Mouse (Mus musculus) neural tube, embryonic 12.5 days (tissue): Measurements from ENCODE around the gene Ndufv1. TPM values are rescaled to one million over a fixed set of nuclear protein-coding genes. Genes with fewer than 3 reads are reported as not detected.
"Not testable (repeated sequence)": the region's sequence is repeated elsewhere in the genome, so short reads cannot be mapped to it uniquely, and the experiment has no call there.

Experiments
- ATAC-seq: fragments of 200-750 bp; cut with Nextera tagmentation; 2 replicates; pipeline ENCODE4 v1.8.0; 2017; ENCODE audit warnings: low read depth, mild to moderate bottlenecking, moderate TSS enrichment, moderate library complexity; ENCODE audit not compliant: low FRiP score
- H3K27ac ChIP-seq: fragments of 300-500 bp; sonication (generic); 2 replicates; pipeline ENCODE4 v1.5.1; 2016
- H3K27me3 ChIP-seq: fragments of 300-500 bp; sonication (generic); replicated peaks from 2 replicates; pipeline ENCODE4 v1.6.1; 2016; ENCODE audit warnings: mild to moderate bottlenecking
- H3K36me3 ChIP-seq: fragments of 300-500 bp; sonication (generic); 2 replicates; pipeline ENCODE4 v1.6.1; 2016; ENCODE audit warnings: mild to moderate bottlenecking
- H3K4me1 ChIP-seq: fragments of 300-500 bp; sonication (generic); 2 replicates; pipeline ENCODE4 v1.6.1; 2016
- H3K4me2 ChIP-seq: fragments of 300-500 bp; sonication (generic); replicated peaks from 2 replicates; pipeline ENCODE4 v1.6.1; 2016; ENCODE audit warnings: mild to moderate bottlenecking
- H3K4me3 ChIP-seq: fragments of 300-500 bp; sonication (generic); 2 replicates; pipeline ENCODE4 v1.5.1; 2016
- H3K9ac ChIP-seq: fragments of 300-500 bp; sonication (generic); 2 replicates; pipeline ENCODE4 v1.6.1; 2016; ENCODE audit warnings: mild to moderate bottlenecking
- H3K9me3 ChIP-seq: fragments of 300-500 bp; sonication (generic); 2 replicates; pipeline ENCODE4 v1.6.1; 2016; ENCODE audit warnings: mild to moderate bottlenecking
- WGBS: fragments of 180-500 bp; shearing (Covaris S2); methylation state at CpG from one replicate; pipeline ENCODE4 v1.1.7; 2016; 5-methylcytosine and 5-hydroxymethylcytosine counted together
- polyA plus RNA-seq: library from polyadenylated mRNA; unstranded; fragments of >200 nt; fragmentation: Nextera tagmentation; extraction: Ambion mirVana; gene quantifications from 2 replicates; pipeline ENCODE4 v1.2.1, GENCODE M21; 2016

Gene Ndufv1
- polyA plus RNA-seq, 1 experiment from 2014 or later = 209 TPM

DNA sequence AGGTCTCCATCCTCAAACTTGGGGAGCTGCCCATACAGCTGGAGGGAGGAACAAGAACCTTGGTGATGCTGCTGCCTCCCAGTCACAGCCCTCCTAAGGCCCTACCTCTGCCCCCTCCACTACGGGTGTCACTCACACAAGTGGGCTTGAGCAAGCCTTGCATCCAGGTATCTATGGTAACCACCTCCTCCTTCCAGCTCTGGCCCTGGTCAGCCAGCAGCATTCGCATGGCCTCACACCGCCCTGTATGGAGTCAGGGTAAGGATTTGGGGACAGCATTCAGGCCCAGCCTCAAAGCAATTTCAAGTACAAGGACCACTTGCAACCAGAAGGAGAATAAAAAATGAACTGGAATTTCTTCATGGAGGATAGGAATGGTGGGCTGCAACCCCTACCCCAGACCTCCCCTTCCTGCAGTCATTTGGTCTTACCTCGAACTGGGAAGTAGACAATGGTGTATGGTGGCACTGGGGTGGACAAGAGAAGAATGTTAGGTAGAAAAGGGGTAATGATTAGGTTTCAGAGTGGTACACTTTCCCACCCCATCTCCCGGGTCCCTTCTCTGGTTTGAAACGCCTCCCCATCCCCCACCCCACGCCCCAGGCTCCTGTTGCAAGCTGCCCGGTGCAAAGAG, 24.7 kb upstream of the Ndufv1 start:
- ATAC-seq = peak; percentile 41; the same call in 1 of the 2 replicates
- H3K9me3 ChIP-seq, H3K4me1 ChIP-seq, H3K27me3 ChIP-seq, H3K36me3 ChIP-seq: not testable (repeated sequence)
- Histone ChIP-seq H3K27ac (0 out of 2 replicates have a peak overlapping the region, but pooled peaks have one; percentile 26), H3K4me3 (peak overlapping the region; percentile 53), H3K9ac (peak overlapping the region; percentile 67), H3K4me2 (peak overlapping the region; percentile 79)
- 29% methylated on average over 8 of the region's 8 CpGs for WGBS

DNA sequence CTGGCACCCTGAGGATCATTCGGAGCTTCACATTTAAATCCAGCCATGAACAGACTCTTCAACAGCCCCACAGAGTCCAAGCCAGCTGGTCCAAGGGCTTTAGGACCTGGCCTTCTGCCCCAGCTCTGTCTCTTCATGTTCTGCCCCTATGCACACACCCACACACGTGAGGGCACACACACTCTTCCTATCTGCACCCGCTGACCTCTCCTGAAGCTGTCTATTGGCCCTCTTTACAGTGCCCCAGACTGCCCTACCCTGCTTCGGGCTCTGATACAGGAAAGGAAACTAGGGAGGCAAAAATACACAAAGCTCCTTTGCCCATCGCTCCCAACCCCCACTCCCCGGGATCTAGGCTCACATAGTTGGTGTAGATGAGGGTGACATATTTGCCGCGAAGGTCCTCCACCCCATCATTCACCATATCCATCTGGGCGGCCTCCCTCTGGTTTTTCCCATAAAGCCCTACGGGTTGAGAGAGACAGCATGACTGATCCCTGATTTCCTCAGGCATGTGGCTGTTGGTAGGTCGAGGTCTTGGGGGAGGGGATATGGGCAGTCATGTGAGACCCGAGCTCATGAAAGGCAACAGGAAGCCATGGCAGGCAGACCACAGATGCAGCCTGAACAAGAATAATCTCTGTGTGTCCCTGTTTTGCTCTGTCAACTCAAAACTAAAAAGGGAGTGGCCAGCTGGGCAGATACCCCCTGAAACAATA, 23.9 kb upstream of the Ndufv1 start:
- no peak overlapping the region for H3K4me3 ChIP-seq
- H3K27ac ChIP-seq = no peak overlapping the region
- H3K4me1 ChIP-seq = peaks cover 9% of the 10 kb centered on the region
- H3K9me3 ChIP-seq = no peaks in the 10 kb centered on the region
- no peak overlapping the region for H3K9ac ChIP-seq
- H3K4me2 ChIP-seq = no peak overlapping the region; the same call in 1 of the 2 replicates
- 0 out of 2 replicates have a peak, but pooled peaks cover 2% of the 10 kb centered on the region for H3K36me3 ChIP-seq
- 71% methylated on average over 12 of the region's 12 CpGs for WGBS
- no peaks in the 10 kb centered on the region for H3K27me3 ChIP-seq
- ATAC-seq = no peak

DNA sequence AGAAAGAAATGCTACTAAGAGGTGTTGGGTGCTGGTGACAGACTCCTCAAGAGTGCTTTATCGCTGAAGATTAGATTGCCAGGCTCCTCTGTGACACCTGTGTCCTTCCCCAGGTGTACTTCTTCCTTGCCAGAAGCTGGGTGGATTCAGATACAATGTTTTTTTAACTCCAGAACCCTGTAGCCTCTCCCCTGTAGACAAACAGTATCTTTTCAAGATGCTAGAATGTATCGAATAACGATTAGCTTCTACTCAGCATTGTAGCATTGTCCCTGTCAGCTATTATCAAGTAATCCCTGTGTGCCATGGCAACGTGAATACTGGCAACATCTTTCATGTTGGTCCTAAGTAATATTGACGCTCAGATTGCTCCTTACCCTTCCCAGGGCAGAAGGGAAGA, 21.1 kb upstream of the Ndufv1 start:
- H3K36me3 ChIP-seq = 0 out of 2 replicates have a peak, but pooled peaks cover 2% of the 10 kb centered on the region
- no peak overlapping the region for H3K27ac ChIP-seq
- ATAC-seq = no peak
- WGBS = 65% methylated on average over 5 of the region's 5 CpGs
- no peak overlapping the region for H3K9ac ChIP-seq
- peaks cover 9% of the 10 kb centered on the region for H3K4me1 ChIP-seq
- no peaks in the 10 kb centered on the region for H3K27me3 ChIP-seq
- H3K9me3 ChIP-seq = no peaks in the 10 kb centered on the region
- H3K4me2 ChIP-seq = no peak overlapping the region
- H3K4me3 ChIP-seq = no peak overlapping the region

DNA sequence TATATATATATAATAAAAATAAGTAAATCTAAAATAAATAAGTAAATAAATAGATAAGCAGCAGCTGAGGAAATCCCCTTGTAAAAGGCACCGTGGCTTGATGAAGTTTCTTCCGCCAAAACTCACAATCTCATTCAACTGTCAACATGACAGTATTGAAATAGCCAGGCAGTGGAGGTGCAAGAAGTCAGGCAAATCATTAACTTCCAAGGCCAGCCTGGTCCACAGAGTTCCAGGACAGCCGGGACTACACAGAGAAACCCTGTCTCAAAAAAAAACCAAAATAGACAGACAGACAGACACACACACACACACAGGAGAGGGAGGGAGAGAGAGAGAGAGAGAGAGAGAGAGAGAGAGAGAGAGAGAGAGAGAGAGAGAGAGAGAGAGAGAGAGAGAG, 20.7 kb upstream of the Ndufv1 start:
- 74% methylated on average over 3 of the region's 3 CpGs for WGBS
- Histone ChIP-seq H3K27ac (no peak overlapping the region), H3K36me3 (0 out of 2 replicates have a peak, but pooled peaks cover 2% of the 10 kb centered on the region), H3K27me3 (no peaks in the 10 kb centered on the region), H3K4me1 (peaks cover 9% of the 10 kb centered on the region), H3K9me3 (no peaks in the 10 kb centered on the region), H3K4me2 (no peak overlapping the region), H3K9ac (no peak overlapping the region), H3K4me3 (no peak overlapping the region)
- ATAC-seq = no peak

- 72% methylated on average over 7 of the region's 7 CpGs for WGBS
- ATAC-seq = no peak
- Histone ChIP-seq H3K36me3 (0 out of 2 replicates have a peak, but pooled peaks cover 2% of the 10 kb centered on the region), H3K27ac (no peak overlapping the region), H3K4me2 (no peak overlapping the region), H3K4me3 (no peak overlapping the region), H3K27me3 (no peaks in the 10 kb centered on the region), H3K9me3 (0 out of 2 replicates have a peak, but pooled peaks cover under 1% of the 10 kb centered on the region), H3K9ac (no peak overlapping the region), H3K4me1 (peaks cover 9% of the 10 kb centered on the region)
Observed at GRCm38 (mm10) chr19:4032668-4033067, 20.1 kb upstream of the Ndufv1 start.

DNA sequence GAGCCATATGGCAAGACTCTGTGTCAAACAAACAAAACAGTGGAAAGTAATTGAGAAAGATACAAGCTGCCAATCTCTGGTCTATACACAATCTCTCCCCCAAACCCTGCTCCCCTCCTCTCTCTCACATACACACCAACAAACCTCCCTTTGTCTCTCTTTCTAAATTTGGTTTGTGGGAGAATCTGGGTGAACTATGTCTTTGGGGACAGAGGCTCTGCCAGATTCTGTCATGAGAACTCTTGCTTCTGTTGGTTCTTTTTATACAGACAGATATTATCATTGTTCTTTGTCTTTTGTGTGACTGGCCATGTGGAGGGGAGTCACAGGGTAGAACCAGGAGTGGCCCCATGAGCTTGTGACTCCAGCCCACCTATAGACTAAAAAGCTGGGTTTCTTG, 15.0 kb upstream of the Ndufv1 start:
- H3K27ac ChIP-seq = no peak overlapping the region
- H3K4me3 ChIP-seq = no peak overlapping the region
- no peak overlapping the region for H3K9ac ChIP-seq
- no peak for ATAC-seq
- H3K36me3 ChIP-seq = no peaks in the 10 kb centered on the region
- no peaks in the 10 kb centered on the region for H3K4me1 ChIP-seq
- no peak overlapping the region for H3K4me2 ChIP-seq
- H3K27me3 ChIP-seq = no peaks in the 10 kb centered on the region
- H3K9me3 ChIP-seq = peaks cover 3% of the 10 kb centered on the region; the same call in 1 of the 2 replicates

DNA sequence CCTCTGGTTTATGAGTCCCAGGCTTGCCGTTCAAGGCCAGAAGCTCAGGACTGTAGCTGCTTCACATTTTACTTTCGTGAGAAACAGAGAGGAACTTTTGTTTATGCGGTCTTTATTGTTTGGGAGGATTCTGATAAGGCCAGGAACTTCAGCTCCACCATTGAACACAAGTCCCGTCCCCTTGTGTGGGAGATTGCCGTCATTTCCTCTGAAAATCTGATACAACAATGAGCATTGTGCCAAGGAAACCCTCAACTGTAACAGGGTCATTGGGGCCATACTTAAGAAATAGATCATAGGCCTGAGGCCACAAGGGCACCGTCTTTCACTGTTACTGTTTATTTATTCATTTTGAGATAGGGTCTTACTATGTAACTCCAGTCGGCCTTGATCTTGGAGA, 10.6 kb upstream of the Ndufv1 start:
- Histone ChIP-seq H3K27ac (no peak overlapping the region), H3K9ac (no peak overlapping the region), H3K4me1 (no peaks in the 10 kb centered on the region), H3K9me3 (peaks cover 3% of the 10 kb centered on the region; the same call in 1 of the 2 replicates), H3K36me3 (no peaks in the 10 kb centered on the region), H3K4me2 (no peak overlapping the region), H3K4me3 (no peak overlapping the region), H3K27me3 (0 out of 2 replicates have a peak, but pooled peaks cover 3% of the 10 kb centered on the region)
- WGBS = 81% methylated on average over 7 of the region's 7 CpGs
- no peak for ATAC-seq

DNA sequence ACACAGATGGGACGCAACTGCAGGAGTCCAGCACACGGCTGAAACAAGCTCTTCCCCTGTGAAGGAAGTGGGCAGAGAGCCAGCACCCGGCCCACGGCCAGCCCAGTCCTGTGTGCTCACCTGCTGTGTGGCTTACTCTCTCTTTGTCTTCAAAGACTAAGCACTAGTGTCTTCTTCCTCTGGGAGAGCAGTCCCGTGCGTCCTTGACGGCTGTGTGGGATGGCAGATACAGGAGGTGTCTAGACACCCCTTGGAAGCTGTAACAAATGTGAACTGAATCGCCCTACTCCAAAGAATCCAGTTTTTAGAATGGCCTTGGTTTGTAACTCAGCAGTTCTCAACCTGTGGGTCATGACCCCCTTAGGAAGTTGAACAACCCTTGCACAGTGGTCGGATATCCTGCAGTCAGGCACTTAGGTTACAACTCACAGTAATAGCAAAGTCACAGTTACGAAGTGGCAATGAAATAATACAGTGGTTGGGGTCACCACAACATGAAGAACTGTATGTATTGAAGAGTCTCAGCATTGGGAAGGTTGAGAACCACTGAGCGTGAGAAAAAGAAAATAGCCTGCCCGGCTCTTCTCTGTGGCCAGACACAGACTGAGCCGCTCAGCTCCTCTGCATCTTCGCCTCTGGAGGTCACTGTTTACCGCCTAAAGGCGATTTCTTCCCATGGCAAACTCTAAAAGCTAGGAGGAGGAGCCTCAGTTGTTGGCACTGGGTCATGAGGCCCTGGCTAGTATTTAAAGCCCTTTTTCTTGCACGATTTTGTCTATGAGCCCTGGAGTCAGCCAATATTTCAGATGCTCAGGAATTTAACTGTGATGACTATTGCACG, 6.4 kb upstream of the Ndufv1 start:
- ATAC-seq = no peak
- Histone ChIP-seq H3K27me3 (0 out of 2 replicates have a peak, but pooled peaks cover 3% of the 10 kb centered on the region), H3K4me3 (no peak overlapping the region), H3K27ac (no peak overlapping the region), H3K4me2 (no peak overlapping the region), H3K9me3 (no peaks in the 10 kb centered on the region), H3K9ac (no peak overlapping the region), H3K4me1 (no peaks in the 10 kb centered on the region), H3K36me3 (no peaks in the 10 kb centered on the region)
- 29% methylated on average over 18 of the region's 18 CpGs for WGBS

- Histone ChIP-seq H3K4me2 (no peak overlapping the region), H3K27me3 (0 out of 2 replicates have a peak, but pooled peaks cover 3% of the 10 kb centered on the region), H3K9me3 (no peaks in the 10 kb centered on the region), H3K4me3 (no peak overlapping the region), H3K27ac (no peak overlapping the region), H3K36me3 (no peaks in the 10 kb centered on the region), H3K9ac (no peak overlapping the region), H3K4me1 (no peaks in the 10 kb centered on the region)
- no peak for ATAC-seq
- WGBS = 68% methylated on average over 10 of the region's 10 CpGs
Observed at GRCm38 (mm10) chr19:4017921-4018587, 5.4 kb upstream of the Ndufv1 start.

GRCm38 (mm10) chr19:4015635-4016034, 3.0 kb upstream of the Ndufv1 start:
- peaks cover 6% of the 10 kb centered on the region for H3K4me1 ChIP-seq
- H3K36me3 ChIP-seq = no peaks in the 10 kb centered on the region
- 70% methylated on average over 5 of the region's 5 CpGs for WGBS
- no peak overlapping the region for H3K27ac ChIP-seq
- no peak overlapping the region for H3K4me2 ChIP-seq
- ATAC-seq = no peak
- 0 out of 2 replicates have a peak, but pooled peaks cover 3% of the 10 kb centered on the region for H3K27me3 ChIP-seq
- no peak overlapping the region for H3K4me3 ChIP-seq
- no peak overlapping the region for H3K9ac ChIP-seq
- no peaks in the 10 kb centered on the region for H3K9me3 ChIP-seq

DNA sequence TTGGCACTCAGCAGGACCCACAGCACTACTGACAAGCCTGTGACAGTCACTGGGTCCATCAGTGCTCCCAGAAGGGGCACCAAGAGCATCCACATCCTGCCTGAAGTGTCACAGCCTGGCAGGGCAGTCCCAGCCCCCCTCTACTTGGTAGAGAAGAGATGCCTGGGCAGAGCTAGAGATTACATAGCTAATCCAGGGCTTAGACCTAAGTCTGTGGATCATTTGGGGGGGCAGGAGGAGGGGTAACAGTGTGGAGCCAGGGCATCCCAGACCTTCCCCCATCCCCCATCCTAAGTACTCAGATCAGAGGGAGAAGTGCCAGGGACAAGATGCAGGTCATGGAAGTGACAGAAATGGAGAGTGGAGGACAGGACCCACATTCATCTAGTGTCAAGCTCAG, 2.2 kb upstream of the Ndufv1 start:
- no peak overlapping the region for H3K4me3 ChIP-seq
- 0 out of 2 replicates have a peak, but pooled peaks cover 3% of the 10 kb centered on the region for H3K27me3 ChIP-seq
- no peak overlapping the region for H3K9ac ChIP-seq
- peaks cover 6% of the 10 kb centered on the region for H3K4me1 ChIP-seq
- no peaks in the 10 kb centered on the region for H3K9me3 ChIP-seq
- no peak for ATAC-seq
- peaks cover 7% of the 10 kb centered on the region; the same call in 1 of the 2 replicates for H3K36me3 ChIP-seq
- no peak overlapping the region for H3K27ac ChIP-seq
- no peak overlapping the region for H3K4me2 ChIP-seq
